Mouse (Mus musculus): ENCODE measurements around the gene Ackr4.

GRCm38 (mm10) chr9:104038266-104038665, 88.5 kb downstream of the Ackr4 start:
- TF ChIP-seq EP300 (IDR thresholded peaks at IDR 0.05; ENCODE audit: insufficient read depth, low read depth, low read length) (no peak), POLR2A (IDR thresholded peaks at IDR 0.05; ENCODE audit: insufficient read depth, low read depth, low read length) (no peak)
